Comparison of ENCODE assay signal across 8 mouse cellular contexts in genomic region chr4:41755338-41756305, GRCm38 (mm10). TPM values are rescaled to one million over a fixed set of nuclear protein-coding genes. Genes with fewer than 3 reads are reported as not detected.
A peak's percentile ranks its signal among the peaks of the same experiment; 100 is the strongest.
DNase-seq lines count a peak whose midpoint lies in the region; ATAC-seq lines count a peak whose summit lies in the region.

Sigmar1 (minus strand) TSS chr4:41756157.

- DNase-seq in T-cell, adult 2 months (ENCODE audit: low spot score) = peak; percentile 90
- peak; percentile 85 to 88 for DNase-seq in cerebellum, postnatal 36 days
- DNase-seq in gastrocnemius, adult 18-20 months (ENCODE audit: low spot score) = peak; percentile 82
- peak; percentile 69 for DNase-seq in left cerebral cortex, adult 11 months (ENCODE audit: low spot score)
- peak; percentile 91 for DNase-seq in lung, postnatal 36 days
- peak; percentile 89 for DNase-seq in retina, embryonic 14.5 days (ENCODE audit: low spot score)
- DNase-seq in thymus, postnatal 36 days = peak; percentile 94

- H3K36me3 ChIP-seq in hindbrain, embryonic 15.5 days = 0 out of 2 replicates have a peak, but pooled peaks cover 2% of the 10 kb centered on the region

- peak within 1 kb of the TSS; percentile 88 for H3K27ac ChIP-seq in hindbrain, embryonic 15.5 days (replicated peaks)

- WGBS in hindbrain, embryonic 15.5 days = under 1% methylated on average over 57 of the region's 57 CpGs

- peak within 1 kb of the TSS; percentile 70 for H3K9ac ChIP-seq in hindbrain, embryonic 15.5 days

- no peaks in the 10 kb centered on the region for H3K9me3 ChIP-seq in hindbrain, embryonic 15.5 days

- peaks cover 22% of the 10 kb centered on the region for H3K4me1 ChIP-seq in hindbrain, embryonic 15.5 days (replicated peaks)

- peak within 1 kb of the TSS; percentile 89 for H3K4me2 ChIP-seq in hindbrain, embryonic 15.5 days

- no peaks in the 10 kb centered on the region for H3K27me3 ChIP-seq in hindbrain, embryonic 15.5 days

- ATAC-seq in hindbrain, embryonic 15.5 days (ENCODE audit: low FRiP score, low read depth) = peak; percentile 81

- peak within 1 kb of the TSS; percentile 75 for H3K4me3 ChIP-seq in hindbrain, embryonic 15.5 days

RNA-seq across cellular contexts. Expression of gene Sigmar1, which starts in this region (rescaled TPM):
- total RNA-seq in gastrocnemius, adult 18-20 months (2021) = 1 to 10 TPM; 8.4 to 9.4 TPM
- polyA plus RNA-seq in hindbrain, embryonic 15.5 days (2015; fragmentation: Nextera tagmentation; extraction: Ambion mirVana) = 78.5 and 79.3 TPM in 2 replicates

Comparison
In these comparisons a context has a peak if more than half of its experiments do, and no peak if none do; other contexts are left out.
1. Peak in every context shown above with its lines: DNase-seq, ATAC-seq, H3K4me3 ChIP-seq and H3K27ac ChIP-seq.